Mouse (Mus musculus) MEL (cell line): Measurements from ENCODE around the gene Gcdh. TPM values are rescaled to one million over a fixed set of nuclear protein-coding genes. Genes with fewer than 3 reads are reported as not detected.
"Not testable (repeated sequence)": the region's sequence is repeated elsewhere in the genome, so short reads cannot be mapped to it uniquely, and the experiment has no call there.

Source experiments
- DNase-seq: peaks from one replicate; pipeline ENCODE4 v3.0.0; 2011; ENCODE audit warnings: low read depth, low spot score
- H3K27ac ChIP-seq: 2 replicates; pipeline ENCODE4 v1.5.1; 2012; ENCODE audit warnings: low read depth, mild to moderate bottlenecking, control low read depth, low read length, moderate library complexity; ENCODE audit not compliant: control insufficient read depth
- H3K27me3 ChIP-seq, 2 experiments: fragments of 150-350 bp in 1 of 2; sonication (generic) in 1 of 2; 2 replicates each; pipeline ENCODE4 v1.6.1; 2012; ENCODE audit warnings: low read length in 2 of 2, mild to moderate bottlenecking in 2 of 2, improper control_type of control experiment in 1 of 2, moderate library complexity in 1 of 2; ENCODE audit not compliant: insufficient read depth in 2 of 2, control insufficient read depth in 1 of 2
- H3K36me3 ChIP-seq, 2 experiments: 2 replicates each; pipeline ENCODE4 v1.6.1; 2012 to 2014; ENCODE audit warnings: low read length in 2 of 2, improper control_type of control experiment in 1 of 2, inconsistent platforms in 1 of 2, mild to moderate bottlenecking in 1 of 2; ENCODE audit not compliant: insufficient read depth in 2 of 2, control insufficient read depth in 1 of 2
- H3K4me1 ChIP-seq, 2 experiments: fragments of 150-350 bp in 1 of 2; sonication (generic) in 1 of 2; 2 replicates each; pipeline ENCODE4 v1.6.1; 2012; ENCODE audit warnings: low read length in 2 of 2, improper control_type of control experiment in 1 of 2, mild to moderate bottlenecking in 1 of 2; ENCODE audit not compliant: insufficient read depth in 2 of 2, control insufficient read depth in 1 of 2
- H3K4me3 ChIP-seq, 2 experiments: fragments of 150-350 bp in 1 of 2; sonication (generic) in 1 of 2; 2 replicates each; pipeline ENCODE4 v1.5.1; 2012; ENCODE audit warnings: low read depth in 2 of 2, low read length in 2 of 2, mild to moderate bottlenecking in 2 of 2, moderate library complexity in 2 of 2, control low read depth in 1 of 2, improper control_type of control experiment in 1 of 2; ENCODE audit not compliant: control insufficient read depth in 1 of 2, insufficient read depth in 1 of 2
- H3K79me2 ChIP-seq: 2 replicates; pipeline ENCODE4 v1.6.1; 2012; ENCODE audit warnings: mild to moderate bottlenecking, low read length, moderate library complexity; ENCODE audit not compliant: control insufficient read depth, poor library complexity, insufficient read depth
- H3K9ac ChIP-seq: 2 replicates; pipeline ENCODE4 v1.6.1; 2012; ENCODE audit warnings: low read depth, mild to moderate bottlenecking, control low read depth, low read length, moderate library complexity; ENCODE audit not compliant: control insufficient read depth, poor library complexity, severe bottlenecking
- H3K9me3 ChIP-seq: fragments of 150-350 bp; sonication (generic); replicated peaks from 2 replicates; pipeline ENCODE4 v1.6.1; 2012; ENCODE audit warnings: mild to moderate bottlenecking, low read length, improper control_type of control experiment, moderate library complexity; ENCODE audit not compliant: insufficient read depth
- CHD1 ChIP-seq: IDR thresholded peaks from 2 replicates; pipeline ENCODE4 v1.6.1; 2012; ENCODE audit warnings: low read depth, mild to moderate bottlenecking, inconsistent platforms, low read length, improper control_type of control experiment
- CHD2 ChIP-seq: IDR thresholded peaks from 2 replicates; pipeline ENCODE4 v1.6.1; 2011; ENCODE audit warnings: low read length, improper control_type of control experiment
- CTCF ChIP-seq, 3 experiments: IDR thresholded peaks in 2 of 3; conservative IDR thresholded peaks in 1 of 3; 2 replicates each; pipeline ENCODE4 v1.5.1; 2011 to 2012; ENCODE audit warnings: low read length in 3 of 3, low read depth in 2 of 3, mild to moderate bottlenecking in 2 of 3, improper control_type of control experiment in 1 of 3, inconsistent platforms in 1 of 3, mixed read lengths in 1 of 3, moderate library complexity in 1 of 3; ENCODE audit not compliant: control insufficient read depth in 1 of 3, insufficient read depth in 1 of 3, poor library complexity in 1 of 3, severe bottlenecking in 1 of 3
- E2F4 ChIP-seq: IDR thresholded peaks from 2 replicates; pipeline ENCODE4 v1.6.1; 2011; ENCODE audit warnings: low read depth, low read length, improper control_type of control experiment, borderline replicate concordance
- ELF1 ChIP-seq: IDR thresholded peaks from 2 replicates; pipeline ENCODE4 v1.6.1; 2014; ENCODE audit warnings: low read depth, mild to moderate bottlenecking, inconsistent platforms, low read length, improper control_type of control experiment, moderate library complexity
- EP300 ChIP-seq, 2 experiments: IDR thresholded peaks; 2 replicates each; pipeline ENCODE4 v1.6.1; 2011; ENCODE audit warnings: improper control_type of control experiment in 2 of 2, low read length in 2 of 2, low read depth in 1 of 2, mild to moderate bottlenecking in 1 of 2
- ETS1 ChIP-seq: IDR thresholded peaks from 2 replicates; pipeline ENCODE4 v1.6.1; 2012; ENCODE audit warnings: low read depth, mild to moderate bottlenecking, inconsistent platforms, low read length, improper control_type of control experiment, moderate library complexity
- GABPA ChIP-seq: IDR thresholded peaks from 2 replicates; pipeline ENCODE4 v1.6.1; 2012; ENCODE audit warnings: low read depth, mild to moderate bottlenecking, inconsistent platforms, low read length, improper control_type of control experiment, moderate library complexity
- GATA1 ChIP-seq: IDR thresholded peaks from 2 replicates; pipeline ENCODE4 v1.6.1; 2011; ENCODE audit warnings: low read depth, low read length, improper control_type of control experiment
- MAX ChIP-seq: IDR thresholded peaks from 2 replicates; pipeline ENCODE4 v1.6.1; 2011; ENCODE audit warnings: low read length, improper control_type of control experiment
- MEF2A ChIP-seq: IDR thresholded peaks from 2 replicates; pipeline ENCODE4 v1.6.1; 2014; ENCODE audit warnings: low read depth, mild to moderate bottlenecking, inconsistent platforms, low read length, improper control_type of control experiment; ENCODE audit not compliant: poor library complexity, insufficient replicate concordance, severe bottlenecking; ENCODE audit errors: extremely low read depth
- MXI1 ChIP-seq: IDR thresholded peaks from 2 replicates; pipeline ENCODE4 v1.6.1; 2011; ENCODE audit warnings: mild to moderate bottlenecking, low read depth, low read length, improper control_type of control experiment
- MYB ChIP-seq: IDR thresholded peaks from 2 replicates; pipeline ENCODE4 v1.6.1; 2011; ENCODE audit warnings: mild to moderate bottlenecking, low read depth, low read length, improper control_type of control experiment
- MYC ChIP-seq: IDR thresholded peaks from 2 replicates; pipeline ENCODE4 v1.6.1; 2011; ENCODE audit warnings: low read depth, mild to moderate bottlenecking, low read length, improper control_type of control experiment, moderate library complexity
- NELFE ChIP-seq: IDR thresholded peaks from 2 replicates; pipeline ENCODE4 v1.6.1; 2011; ENCODE audit warnings: low read depth, low read length, improper control_type of control experiment
- NRF1 ChIP-seq: IDR thresholded peaks from 2 replicates; pipeline ENCODE4 v1.6.1; 2014; ENCODE audit warnings: low read depth, mild to moderate bottlenecking, inconsistent platforms, low read length, improper control_type of control experiment, moderate library complexity; ENCODE audit not compliant: poor library complexity, insufficient read depth, severe bottlenecking
- POLR2A ChIP-seq, 2 experiments: IDR thresholded peaks; 2 replicates each; pipeline ENCODE4 v1.6.1; 2011 to 2012; ENCODE audit warnings: low read length in 2 of 2, mild to moderate bottlenecking in 2 of 2, control low read depth in 1 of 2, improper control_type of control experiment in 1 of 2, low read depth in 1 of 2, moderate library complexity in 1 of 2; ENCODE audit not compliant: control insufficient read depth in 1 of 2, insufficient read depth in 1 of 2, poor library complexity in 1 of 2
- POLR2AphosphoS5 ChIP-seq: IDR thresholded peaks from 2 replicates; pipeline ENCODE4 v1.6.1; 2012; ENCODE audit warnings: low read depth, borderline replicate concordance, mild to moderate bottlenecking, inconsistent platforms, low read length, moderate library complexity, mixed read lengths
- RAD21 ChIP-seq: IDR thresholded peaks from 2 replicates; pipeline ENCODE4 v1.6.1; 2011; ENCODE audit warnings: mild to moderate bottlenecking, low read depth, low read length, improper control_type of control experiment
- SIN3A ChIP-seq: IDR thresholded peaks from 2 replicates; pipeline ENCODE4 v1.6.1; 2012; ENCODE audit warnings: low read length, improper control_type of control experiment, inconsistent platforms
- SMC3 ChIP-seq: IDR thresholded peaks from 2 replicates; pipeline ENCODE4 v1.6.1; 2011; ENCODE audit warnings: low read depth, low read length, improper control_type of control experiment
- TAL1 ChIP-seq: IDR thresholded peaks from 2 replicates; pipeline ENCODE4 v1.6.1; 2012; ENCODE audit warnings: mild to moderate bottlenecking, inconsistent platforms, low read length, moderate library complexity, mixed read lengths
- TBP ChIP-seq: IDR thresholded peaks from 2 replicates; pipeline ENCODE4 v1.8.0; 2011; ENCODE audit warnings: low read depth, low read length, improper control_type of control experiment
- UBTF ChIP-seq: IDR thresholded peaks from 2 replicates; pipeline ENCODE4 v1.6.1; 2012; ENCODE audit warnings: low read depth, mild to moderate bottlenecking, inconsistent platforms, low read length, improper control_type of control experiment, moderate library complexity, borderline replicate concordance; ENCODE audit not compliant: insufficient read depth
- ZC3H11A ChIP-seq: IDR thresholded peaks from 2 replicates; pipeline ENCODE4 v1.6.1; 2012; ENCODE audit warnings: low read depth, mild to moderate bottlenecking, inconsistent platforms, low read length, improper control_type of control experiment
- ZKSCAN1 ChIP-seq: IDR thresholded peaks from 2 replicates; pipeline ENCODE4 v1.6.1; 2012; ENCODE audit warnings: low read depth, mild to moderate bottlenecking, inconsistent platforms, low read length, improper control_type of control experiment, moderate library complexity
- ZNF384 ChIP-seq: IDR thresholded peaks from 2 replicates; pipeline ENCODE4 v1.6.1; 2012; ENCODE audit warnings: low read depth, mild to moderate bottlenecking, inconsistent platforms, low read length, improper control_type of control experiment
- polyA plus RNA-seq, 2 experiments: library from polyadenylated mRNA; stranded (reverse) in 1 of 2; unstranded in 1 of 2; fragments of >175 nt in 1 of 2; fragments of >200 nt in 1 of 2; gene quantifications; 2 replicates each; pipeline versions ENCODE4 v1.2.1 to v1.2.4; 2012; ENCODE audit warnings: low replicate concordance in 2 of 2, low read depth in 1 of 2; ENCODE audit not compliant: insufficient read length in 2 of 2, insufficient read depth in 1 of 2, missing spikeins in 1 of 2
- total RNA-seq: library from RNA; depleted of rRNA; stranded (reverse); fragments of 300-350 nt; gene quantifications from 2 replicates; pipeline ENCODE4 v1.2.3, GENCODE M21; 2012

Gcdh gene
- total and polyA plus RNA-seq, 3 experiments: 10.7 to 17.3 TPM; not detected in 1

DNA sequence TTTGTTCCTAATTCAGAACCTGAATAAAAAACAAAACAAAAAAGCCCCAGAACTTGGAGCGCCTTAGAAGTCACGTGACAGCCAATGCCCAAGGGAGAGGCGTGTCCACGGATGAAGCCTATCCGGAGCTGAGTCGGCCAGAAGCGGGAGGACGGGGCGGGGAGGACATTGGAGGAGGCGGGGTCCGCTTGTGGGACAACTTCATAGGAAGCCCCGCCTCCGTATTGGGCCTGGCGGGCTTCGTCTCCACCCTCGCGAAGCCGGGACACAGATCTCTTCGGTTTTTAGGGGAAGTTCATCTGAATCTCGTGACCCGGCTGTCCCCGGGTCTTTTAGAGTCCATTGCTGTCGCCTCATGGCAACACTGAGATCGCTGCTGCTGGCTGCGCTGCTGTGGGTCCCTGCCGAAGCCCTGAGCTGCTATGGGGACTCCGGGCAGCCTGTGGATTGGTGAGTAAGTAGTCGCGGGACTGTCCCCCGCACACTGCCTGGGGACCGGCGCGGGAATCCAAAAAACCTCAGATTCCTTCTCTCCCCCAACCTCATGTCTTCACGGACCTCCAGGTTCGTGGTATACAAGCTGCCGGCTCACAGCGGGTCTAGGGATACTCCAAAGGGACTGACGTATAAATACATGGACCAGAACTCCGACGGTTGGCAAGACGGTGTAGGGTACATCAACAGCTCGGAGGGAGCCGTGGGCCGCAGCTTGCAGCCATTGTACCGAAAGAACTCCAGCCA, 14.9 kb upstream of the Gcdh start, which contains the start of gene Dnase2a (continued):
- no peak for TF ChIP-seq ZC3H11A
- TF ChIP-seq ETS1: 0 out of 2 replicates have a peak, but pooled peaks have one; percentile 6
- TF ChIP-seq MEF2A: no peak
- TF ChIP-seq CHD2: no peak; the same call in 1 of the 2 replicates

- Histone ChIP-seq H3K4me3 (peak overlapping the region; percentile 24 to 35; a peak in 3 of 4 replicates), H3K79me2 (peaks cover 37% of the 10 kb centered on the region), H3K9ac (peak overlapping the region; percentile 54), H3K27ac (peak overlapping the region; percentile 78), H3K36me3 (peaks cover 9 to 31% of the 10 kb centered on the region in 2 experiments; a peak in 3 of 4 replicates), H3K4me1 (peaks cover 2 to 39% of the 10 kb centered on the region in 2 experiments; a peak in 3 of 4 replicates)
- H3K27me3 ChIP-seq, H3K9me3 ChIP-seq, DNase-seq: not testable (repeated sequence)
- TF ChIP-seq MYC (0 out of 2 replicates have a peak, but pooled peaks have one; percentile 4), UBTF (0 out of 2 replicates have a peak, but pooled peaks have one; percentile 31), CTCF (IDR thresholded peaks at IDR 0.05 in 2 of 3, conservative IDR thresholded peaks at IDR 0.05 in 1 of 3; ENCODE audit: control insufficient read depth in 1 of 3, insufficient read depth in 1 of 3, low read depth in 2 of 3, low read length in 3 of 3, poor library complexity in 1 of 3, severe bottlenecking in 1 of 3) (peak in 1 of 3 experiments; percentile 17; a peak in 1 of 6 replicates)
These were observed 14.3 kb upstream of the Gcdh start for GRCm38 (mm10) chr8:84907979-84908378.

GRCm38 (mm10) chr8:84907493-84907892, 13.8 kb upstream of the Gcdh start:
- DNase-seq: peak; percentile 82
- Histone ChIP-seq H3K4me1 (peaks cover 2 to 36% of the 10 kb centered on the region in 2 experiments; a peak in 3 of 4 replicates), H3K36me3 (peaks cover 9 to 29% of the 10 kb centered on the region in 2 experiments; a peak in 3 of 4 replicates), H3K27ac (peak overlapping the region; percentile 65), H3K9ac (no peak overlapping the region; the same call in 1 of the 2 replicates), H3K4me3 (no peak overlapping the region), H3K79me2 (peaks cover 42% of the 10 kb centered on the region), H3K27me3 (no peaks in the 10 kb centered on the region), H3K9me3 (no peaks in the 10 kb centered on the region)
- no peak for TF ChIP-seq CHD2
- no peak for TF ChIP-seq ZKSCAN1
- no peak for TF ChIP-seq UBTF
- peak; percentile 87 for TF ChIP-seq ZNF384
- TF ChIP-seq MAX: peak; percentile 25; the same call in 1 of the 2 replicates
- TF ChIP-seq ELF1: no peak
- no peak for TF ChIP-seq TAL1
- TF ChIP-seq TBP: no peak
- no peak for TF ChIP-seq E2F4
- TF ChIP-seq MYB: no peak
- peak; percentile 10; the same call in 1 of the 2 replicates for TF ChIP-seq GATA1
- TF ChIP-seq MXI1: 0 out of 2 replicates have a peak, but pooled peaks have one; percentile 39
- TF ChIP-seq GABPA: no peak
- no peak for TF ChIP-seq RAD21
- TF ChIP-seq CHD1: no peak
- TF ChIP-seq NRF1: no peak
- no peak for TF ChIP-seq POLR2AphosphoS5
- peak; percentile 30; the same call in 1 of the 2 replicates for TF ChIP-seq NELFE
- TF ChIP-seq EP300 (IDR thresholded peaks at IDR 0.05; ENCODE audit: low read depth in 1 of 2, low read length in 2 of 2): peak; percentile 27 to 30; a peak in 1 of 4 replicates
- no peak for TF ChIP-seq SMC3
- TF ChIP-seq POLR2A (IDR thresholded peaks at IDR 0.05; ENCODE audit: control insufficient read depth in 1 of 2, insufficient read depth in 1 of 2, low read depth in 1 of 2, low read length in 2 of 2, poor library complexity in 1 of 2): no peak
- no peak for TF ChIP-seq SIN3A
- no peak for TF ChIP-seq CTCF (IDR thresholded peaks at IDR 0.05 in 2 of 3, conservative IDR thresholded peaks at IDR 0.05 in 1 of 3; ENCODE audit: control insufficient read depth in 1 of 3, insufficient read depth in 1 of 3, low read depth in 2 of 3, low read length in 3 of 3, poor library complexity in 1 of 3, severe bottlenecking in 1 of 3)
